Mouse (Mus musculus) forebrain, embryonic 10.5 days (tissue): ENCODE results near the gene Synrg. TPM values are rescaled to one million over a fixed set of nuclear protein-coding genes. Genes with fewer than 3 reads are reported as not detected.
A peak's percentile ranks its signal among the peaks of the same experiment; 100 is the strongest.

Source experiments
- DNase-seq: peaks from one replicate; pipeline ENCODE4 v3.0.0-alpha.2; 2017; ENCODE audit warnings: low spot score; ENCODE audit errors: extremely low spot score
- H3K27ac ChIP-seq: fragments of 300-500 bp; sonication (generic); 2 replicates; pipeline ENCODE4 v1.5.1; 2016; ENCODE audit warnings: mild to moderate bottlenecking
- H3K27me3 ChIP-seq: fragments of 300-500 bp; sonication (generic); 2 replicates; pipeline ENCODE4 v1.6.1; 2016; ENCODE audit warnings: mild to moderate bottlenecking; ENCODE audit not compliant: poor library complexity, severe bottlenecking
- H3K36me3 ChIP-seq: fragments of 300-500 bp; sonication (generic); replicated peaks from 2 replicates; pipeline ENCODE4 v1.6.1; 2016; ENCODE audit warnings: mild to moderate bottlenecking, moderate library complexity
- H3K4me1 ChIP-seq: fragments of 300-500 bp; sonication (generic); 2 replicates; pipeline ENCODE4 v1.6.1; 2016
- H3K4me3 ChIP-seq: fragments of 300-500 bp; sonication (generic); 2 replicates; pipeline ENCODE4 v1.5.1; 2016; ENCODE audit warnings: mild to moderate bottlenecking, moderate library complexity
- H3K9me3 ChIP-seq: fragments of 300-500 bp; sonication (generic); 2 replicates; pipeline ENCODE4 v1.6.1; 2016; ENCODE audit warnings: mild to moderate bottlenecking, moderate library complexity
- WGBS: fragments of 180-500 bp; shearing (Covaris S2); methylation state at CpG from one replicate; pipeline ENCODE4 v1.1.7; 2016; 5-methylcytosine and 5-hydroxymethylcytosine counted together
- polyA plus RNA-seq: library from polyadenylated mRNA; unstranded; fragments of >200 nt; fragmentation: Nextera tagmentation; extraction: Ambion mirVana; gene quantifications from 2 replicates; pipeline ENCODE4 v1.2.1, GENCODE M21; 2016

The Synrg gene
- polyA plus RNA-seq, 1 experiment from 2014 or later = 11.9 TPM

- H3K36me3 ChIP-seq = peaks cover 91% of the 10 kb centered on the region
- H3K4me3 ChIP-seq = no peak overlapping the region
- DNase-seq = no peak
- WGBS = 90% methylated on average over 5 of the region's 5 CpGs
- no peaks in the 10 kb centered on the region for H3K4me1 ChIP-seq
- H3K9me3 ChIP-seq = no peaks in the 10 kb centered on the region
- H3K27me3 ChIP-seq = no peaks in the 10 kb centered on the region
- H3K27ac ChIP-seq = no peak overlapping the region
Observed at GRCm38 (mm10) chr11:83997171-83997868, 33.1 kb downstream of the Synrg start.

- 89% methylated on average over 3 of the region's 3 CpGs for WGBS
- no peaks in the 10 kb centered on the region for H3K9me3 ChIP-seq
- DNase-seq = no peak
- H3K36me3 ChIP-seq = peaks cover 92% of the 10 kb centered on the region
- H3K4me1 ChIP-seq = no peaks in the 10 kb centered on the region
- no peaks in the 10 kb centered on the region for H3K27me3 ChIP-seq
- H3K4me3 ChIP-seq = no peak overlapping the region
- no peak overlapping the region for H3K27ac ChIP-seq
Observed at GRCm38 (mm10) chr11:83998993-83999392, 34.8 kb downstream of the Synrg start.

GRCm38 (mm10) chr11:83999411-83999915 lies 35.2 kb downstream of the Synrg start:
- no peak overlapping the region for H3K27ac ChIP-seq

GRCm38 (mm10) chr11:84001257-84001656 lies 37.0 kb downstream of the Synrg start:
- H3K36me3 ChIP-seq = peaks cover 86% of the 10 kb centered on the region
- H3K4me1 ChIP-seq = no peaks in the 10 kb centered on the region
- no peak overlapping the region for H3K4me3 ChIP-seq
- no peak overlapping the region for H3K27ac ChIP-seq
- 77% methylated on average over 3 of the region's 3 CpGs for WGBS
- H3K9me3 ChIP-seq = no peaks in the 10 kb centered on the region
- H3K27me3 ChIP-seq = no peaks in the 10 kb centered on the region
- DNase-seq = no peak

More at GRCm38 (mm10) chr11:83999411-83999915, 35.2 kb downstream of the Synrg start:
- 91% methylated on average over 4 of the region's 4 CpGs for WGBS
- H3K4me3 ChIP-seq = no peak overlapping the region
- no peaks in the 10 kb centered on the region for H3K9me3 ChIP-seq
- H3K4me1 ChIP-seq = no peaks in the 10 kb centered on the region
- H3K36me3 ChIP-seq = peaks cover 92% of the 10 kb centered on the region
- no peak for DNase-seq
- no peaks in the 10 kb centered on the region for H3K27me3 ChIP-seq

GRCm38 (mm10) chr11:84003986-84004385 lies 39.8 kb downstream of the Synrg start:
- H3K4me3 ChIP-seq = no peak overlapping the region
- no peak for DNase-seq
- H3K4me1 ChIP-seq = no peaks in the 10 kb centered on the region
- no peaks in the 10 kb centered on the region for H3K9me3 ChIP-seq
- H3K27ac ChIP-seq = no peak overlapping the region
- H3K27me3 ChIP-seq = no peaks in the 10 kb centered on the region
- peaks cover 70% of the 10 kb centered on the region for H3K36me3 ChIP-seq
- 94% methylated on average over 6 of the region's 6 CpGs for WGBS

GRCm38 (mm10) chr11:84009001-84009400 lies 44.8 kb downstream of the Synrg start:
- Histone ChIP-seq H3K36me3 (peaks cover 37% of the 10 kb centered on the region), H3K9me3 (no peaks in the 10 kb centered on the region), H3K4me3 (no peak overlapping the region), H3K4me1 (peaks cover 31% of the 10 kb centered on the region), H3K27ac (no peak overlapping the region), H3K27me3 (no peaks in the 10 kb centered on the region)
- WGBS = 84% methylated on average over 9 of the region's 9 CpGs
- DNase-seq = no peak

- H3K27me3 ChIP-seq = no peaks in the 10 kb centered on the region
- no peak for DNase-seq
- H3K36me3 ChIP-seq = peaks cover 25% of the 10 kb centered on the region
- WGBS = 73% methylated on average over 9 of the region's 9 CpGs
- H3K27ac ChIP-seq = no peak overlapping the region
- H3K9me3 ChIP-seq = no peaks in the 10 kb centered on the region
- H3K4me3 ChIP-seq = no peak overlapping the region
- peaks cover 35% of the 10 kb centered on the region for H3K4me1 ChIP-seq
Observed at GRCm38 (mm10) chr11:84010411-84010810, 46.2 kb downstream of the Synrg start.

GRCm38 (mm10) chr11:84011050-84011449 lies 46.8 kb downstream of the Synrg start:
- Histone ChIP-seq H3K9me3 (no peaks in the 10 kb centered on the region), H3K4me1 (peaks cover 35% of the 10 kb centered on the region), H3K4me3 (no peak overlapping the region; the same call in 1 of the 2 replicates), H3K27me3 (no peaks in the 10 kb centered on the region), H3K36me3 (peaks cover 21% of the 10 kb centered on the region), H3K27ac (peak overlapping the region; percentile 41; the same call in 1 of the 2 replicates)
- 24% methylated on average over 12 of the region's 12 CpGs for WGBS
- no peak for DNase-seq

- H3K4me3 ChIP-seq = no peak overlapping the region
- 34% methylated on average over 2 of the region's 2 CpGs for WGBS
- peaks cover 21% of the 10 kb centered on the region for H3K36me3 ChIP-seq
- H3K4me1 ChIP-seq = peaks cover 35% of the 10 kb centered on the region
- H3K27ac ChIP-seq = peak overlapping the region; percentile 41
- no peak for DNase-seq
- H3K9me3 ChIP-seq = no peaks in the 10 kb centered on the region
- H3K27me3 ChIP-seq = no peaks in the 10 kb centered on the region
Observed at GRCm38 (mm10) chr11:84011576-84011975, 47.3 kb downstream of the Synrg start.

- peaks cover 27% of the 10 kb centered on the region for H3K36me3 ChIP-seq
- 8% methylated on average over 7 of the region's 7 CpGs for WGBS
- no peaks in the 10 kb centered on the region for H3K27me3 ChIP-seq
- H3K4me1 ChIP-seq = peaks cover 35% of the 10 kb centered on the region
- peak overlapping the region; percentile 75 for H3K27ac ChIP-seq
- no peak for DNase-seq
- H3K9me3 ChIP-seq = no peaks in the 10 kb centered on the region
- H3K4me3 ChIP-seq = no peak overlapping the region
Observed at GRCm38 (mm10) chr11:84013105-84013504, 48.9 kb downstream of the Synrg start.

- Histone ChIP-seq H3K36me3 (peaks cover 35% of the 10 kb centered on the region), H3K4me1 (peaks cover 25% of the 10 kb centered on the region), H3K27ac (no peak overlapping the region), H3K4me3 (no peak overlapping the region), H3K27me3 (no peaks in the 10 kb centered on the region), H3K9me3 (no peaks in the 10 kb centered on the region)
- DNase-seq = no peak
- 94% methylated on average over 6 of the region's 6 CpGs for WGBS
Observed at GRCm38 (mm10) chr11:84016147-84016809, 52.0 kb downstream of the Synrg start.

- H3K4me3 ChIP-seq = no peak overlapping the region
- peaks cover 42% of the 10 kb centered on the region for H3K36me3 ChIP-seq
- no peaks in the 10 kb centered on the region for H3K27me3 ChIP-seq
- 93% methylated on average over 7 of the region's 7 CpGs for WGBS
- H3K27ac ChIP-seq = no peak overlapping the region
- no peak for DNase-seq
- H3K4me1 ChIP-seq = peaks cover 18% of the 10 kb centered on the region
- no peaks in the 10 kb centered on the region for H3K9me3 ChIP-seq
Observed at GRCm38 (mm10) chr11:84016810-84017508, 52.7 kb downstream of the Synrg start.

- no peak overlapping the region for H3K27ac ChIP-seq
- DNase-seq = no peak
- H3K4me1 ChIP-seq = no peaks in the 10 kb centered on the region
- H3K9me3 ChIP-seq = no peaks in the 10 kb centered on the region
- no peak overlapping the region for H3K4me3 ChIP-seq
- H3K36me3 ChIP-seq = peaks cover 84% of the 10 kb centered on the region
- H3K27me3 ChIP-seq = no peaks in the 10 kb centered on the region
- 95% methylated on average over 5 of the region's 5 CpGs for WGBS
Observed at GRCm38 (mm10) chr11:84027231-84027630, 63.0 kb downstream of the Synrg start.
